Mouse (Mus musculus) thymus, postnatal 10 days (tissue): Measurements from ENCODE around the gene Sirt6.
"Not testable (repeated sequence)": the region's sequence is repeated elsewhere in the genome, so short reads cannot be mapped to it uniquely, and the experiment has no call there.

Source experiments
- DNase-seq, 2 experiments: peaks; one replicate each; pipeline ENCODE4 v3.0.0; 2021; ENCODE audit warnings: low spot score in 2 of 2

The Sirt6 gene

GRCm38 (mm10) chr10:81626994-81627835, at the start of gene Sirt6:
Sirt6 (minus strand) TSS chr10:81627797.
- DNase-seq, result peak; percentile 93 to 94

- DNase-seq, result no peak
These were observed 28.6 kb upstream of the Sirt6 start for GRCm38 (mm10) chr10:81656174-81656573.

- no peak for DNase-seq
These were observed 27.6 kb upstream of the Sirt6 start for GRCm38 (mm10) chr10:81655178-81655577.

GRCm38 (mm10) chr10:81648803-81649775, 21.5 kb upstream of the Sirt6 start, which contains the start of gene Gm10778:
Gm10778 (plus strand) TSS chr10:81649059.
- peak; percentile 75 to 83 for DNase-seq

GRCm38 (mm10) chr10:81646015-81646555, 18.5 kb upstream of the Sirt6 start:
- no peak for DNase-seq

- no peak for DNase-seq
These were observed 17.8 kb upstream of the Sirt6 start for GRCm38 (mm10) chr10:81645391-81645790.

GRCm38 (mm10) chr10:81644716-81645115, 17.1 kb upstream of the Sirt6 start:
- no peak for DNase-seq

- no peak for DNase-seq
These were observed 16.6 kb upstream of the Sirt6 start for GRCm38 (mm10) chr10:81644162-81644561.

GRCm38 (mm10) chr10:81643449-81644055, 16.0 kb upstream of the Sirt6 start:
- peak; percentile 94 to 97 for DNase-seq

GRCm38 (mm10) chr10:81642648-81643448, 15.3 kb upstream of the Sirt6 start:
- peak in 1 of 2 experiments; percentile 2 for DNase-seq

- no peak for DNase-seq
These were observed 14.5 kb upstream of the Sirt6 start for GRCm38 (mm10) chr10:81641978-81642647.

- DNase-seq, result no peak
These were observed 14.0 kb upstream of the Sirt6 start for GRCm38 (mm10) chr10:81641566-81641965.

GRCm38 (mm10) chr10:81640825-81641224, 13.2 kb upstream of the Sirt6 start:
- not testable (repeated sequence) for DNase-seq

GRCm38 (mm10) chr10:81638101-81638500, 10.5 kb upstream of the Sirt6 start:
- DNase-seq, result no peak

GRCm38 (mm10) chr10:81636338-81636737, 8.7 kb upstream of the Sirt6 start:
- no peak for DNase-seq

GRCm38 (mm10) chr10:81633253-81634099, 5.9 kb upstream of the Sirt6 start:
- DNase-seq, result peak; percentile 89 to 91

- DNase-seq, result no peak
These were observed 793 bp upstream of the Sirt6 start, which contains the start of gene Ankrd24 for GRCm38 (mm10) chr10:81628390-81628789. Ankrd24 (plus strand) TSS chr10:81628540.

GRCm38 (mm10) chr10:81627836-81628220, 231 bp upstream of the Sirt6 start:
- no peak for DNase-seq
